Mouse (Mus musculus) CH12.LX (cell line): ENCODE data around the gene Fktn.

ENCODE experiments used
- CHD1 ChIP-seq: IDR thresholded peaks from 2 replicates; pipeline ENCODE4 v1.6.1; 2012; ENCODE audit warnings: low read depth, low read length, improper control_type of control experiment, inconsistent platforms
- CTCF ChIP-seq, 2 experiments: IDR thresholded peaks in 1 of 2; conservative IDR thresholded peaks in 1 of 2; 2 replicates each; pipeline ENCODE4 v1.5.1; 2011 to 2012; ENCODE audit warnings: low read depth in 2 of 2, low read length in 2 of 2, improper control_type of control experiment in 1 of 2, inconsistent platforms in 1 of 2, mild to moderate bottlenecking in 1 of 2, moderate library complexity in 1 of 2
- EP300 ChIP-seq: IDR thresholded peaks from 2 replicates; pipeline ENCODE4 v1.6.1; 2011; ENCODE audit warnings: low read length, improper control_type of control experiment
- ETS1 ChIP-seq: conservative IDR thresholded peaks from 2 replicates; pipeline ENCODE4 v1.6.1; 2012; ENCODE audit warnings: low read depth, mild to moderate bottlenecking, inconsistent platforms, low read length, improper control_type of control experiment, moderate library complexity
- POLR2AphosphoS2 ChIP-seq: IDR thresholded peaks from 2 replicates; pipeline ENCODE4 v1.6.1; 2011; ENCODE audit warnings: low read depth, low read length, improper control_type of control experiment
- RAD21 ChIP-seq: IDR thresholded peaks from 2 replicates; pipeline ENCODE4 v1.6.1; 2011; ENCODE audit warnings: low read depth, mild to moderate bottlenecking, low read length, improper control_type of control experiment, moderate library complexity
- SMC3 ChIP-seq: IDR thresholded peaks from 2 replicates; pipeline ENCODE4 v1.6.1; 2011; ENCODE audit warnings: low read depth, low read length, improper control_type of control experiment
- TCF12 ChIP-seq: IDR thresholded peaks from 2 replicates; pipeline ENCODE4 v1.6.1; 2014; ENCODE audit warnings: low read depth, mild to moderate bottlenecking, inconsistent platforms, low read length, improper control_type of control experiment
- ZC3H11A ChIP-seq: IDR thresholded peaks from 2 replicates; pipeline ENCODE4 v1.6.1; 2012; ENCODE audit warnings: low read depth, mild to moderate bottlenecking, inconsistent platforms, low read length, improper control_type of control experiment
- ZMIZ1 ChIP-seq: IDR thresholded peaks from 2 replicates; pipeline ENCODE4 v1.6.1; 2012; ENCODE audit warnings: low read depth, mild to moderate bottlenecking, inconsistent platforms, low read length, improper control_type of control experiment

DNA sequence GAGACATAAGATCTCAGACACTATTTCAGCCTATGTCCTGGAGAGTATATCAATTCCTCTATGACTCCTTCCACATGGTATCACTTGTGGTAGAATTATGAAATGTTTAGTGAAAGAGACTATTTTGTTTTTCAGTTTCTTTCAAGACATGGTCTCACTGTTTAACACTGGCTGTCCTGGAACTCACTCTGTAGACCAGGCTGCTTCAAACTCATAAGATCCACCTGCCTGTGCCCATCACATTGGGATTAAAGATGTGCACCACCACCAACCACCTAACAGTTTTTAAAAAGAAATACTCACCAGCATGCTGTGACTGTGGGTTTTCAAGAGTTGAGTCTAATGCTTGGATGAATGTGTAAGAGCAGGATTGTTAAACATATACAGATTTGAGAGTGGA lies 43.2 kb downstream of the Fktn start:
- TF ChIP-seq CHD1 (no peak), EP300 (no peak), CTCF (conservative IDR thresholded peaks at IDR 0.05 in 1 of 2, IDR thresholded peaks at IDR 0.05 in 1 of 2; ENCODE audit: low read depth in 2 of 2, low read length in 2 of 2) (no peak), ZMIZ1 (no peak), ZC3H11A (no peak), TCF12 (no peak), POLR2AphosphoS2 (no peak), RAD21 (no peak), ETS1 (no peak), SMC3 (no peak)
